In the genomic region with DNA sequence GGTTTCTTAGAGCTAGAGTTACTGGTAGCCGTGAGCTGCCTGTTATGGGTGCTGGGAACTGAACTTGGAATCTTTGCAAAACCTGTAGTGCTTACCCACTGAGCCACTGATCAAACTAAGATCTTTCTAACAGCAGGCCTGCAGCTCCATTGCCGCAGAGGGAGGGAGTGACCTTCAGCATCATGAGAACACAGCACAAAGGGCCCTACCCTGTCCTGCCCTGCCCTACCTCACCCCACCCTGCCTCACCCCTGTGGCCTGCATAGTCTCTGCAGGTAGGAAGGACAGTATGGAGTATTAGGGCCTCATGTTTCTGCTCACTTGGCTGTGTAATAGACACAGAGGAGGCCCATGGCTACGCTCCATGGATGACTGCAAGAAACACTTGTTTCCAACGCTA, we compare ENCODE assay signal across 29 mouse cellular contexts. TPM values are rescaled to one million over a fixed set of nuclear protein-coding genes. Genes with fewer than 3 reads are reported as not detected.
DNase-seq lines count a peak whose midpoint lies in the region; ATAC-seq lines count a peak whose summit lies in the region.
"Had no signal": no experiment of that assay in that cellular context is flagged by ENCODE, and none has a peak within 500 bp of the region (broad histone marks: within the 10 kb centered on the region; RNA-seq: fewer than 3 reads in every experiment).

No protein-coding gene starts in this region.

- 96% methylated on average over 4 of the region's 4 CpGs for WGBS in macrophage (ENCODE audit: missing documents)

- H3K27ac ChIP-seq in macrophage, result 0 out of 2 replicates have a peak overlapping the region, but pooled peaks have one; percentile 8
- H3K27ac ChIP-seq: embryonic facial prominence, embryonic 12.5 days; heart, adult 2 months; hindbrain, embryonic 12.5 days; neural tube, embryonic 15.5 days had no signal

- ATAC-seq in megakaryocyte, adult 5-6 weeks (ENCODE audit: poor library complexity, severe bottlenecking), result no peak
- ATAC-seq: activated CD4-positive, CD25-positive, alpha-beta regulatory T cell, adult 4 months; forebrain, embryonic 14.5 days; inflammation-experienced regulatory T-cells, adult 6 months; midbrain, embryonic 16.5 days had no signal

- H3K4me1 ChIP-seq in megakaryocyte, embryonic 14.5 days, result peaks cover 16% of the 10 kb centered on the region
- H3K4me1 ChIP-seq: embryonic facial prominence, embryonic 12.5 days had no signal

- no peaks in the 10 kb centered on the region for H3K9me3 ChIP-seq in megakaryocyte, embryonic 14.5 days
- H3K9me3 ChIP-seq: embryonic facial prominence, embryonic 12.5 days; hindbrain, embryonic 12.5 days; neural tube, embryonic 15.5 days had no signal

- no peaks in the 10 kb centered on the region for H3K79me2 ChIP-seq in macrophage (ENCODE audit: inconsistent target)

- H3K36me3 ChIP-seq in megakaryocyte, embryonic 14.5 days (replicated peaks; ENCODE audit: low read length), result no peaks in the 10 kb centered on the region
- no peaks in the 10 kb centered on the region for H3K36me3 ChIP-seq in macrophage (ENCODE audit: inconsistent target)
- H3K36me3 ChIP-seq: embryonic facial prominence, embryonic 12.5 days; hindbrain, embryonic 12.5 days; neural tube, embryonic 15.5 days had no signal

- DNase-seq in heart, adult 11 months, result peak; percentile 51
- DNase-seq in heart, adult 18-20 months, result no peak
- DNase-seq in cerebellum, postnatal 4 days (ENCODE audit: low spot score in 2 of 2), result no peak
- no peak for DNase-seq in c-Kit-positive CD71-positive TER-119-positive erythroid progenitor cells, embryonic 14.5 days (ENCODE audit: low spot score)
- DNase-seq in layer of hippocampus, adult 18-20 months (ENCODE audit: low spot score in 2 of 2), result no peak
- DNase-seq: adrenal gland, postnatal 36 days; cerebellum, adult 8-10 months; gastrocnemius, postnatal 10 days; heart, adult 2 months; lung, adult 18-20 months; lung, postnatal 14 days; right cerebral cortex, postnatal 14 days; thymus, postnatal 4 days had no signal

- peaks cover 40% of the 10 kb centered on the region for H3K27me3 ChIP-seq in megakaryocyte, embryonic 14.5 days (replicated peaks)
- H3K27me3 ChIP-seq: CH12.LX; embryonic facial prominence, embryonic 12.5 days; hindbrain, embryonic 12.5 days; neural tube, embryonic 15.5 days had no signal

- H3K4me3 ChIP-seq in megakaryocyte, embryonic 14.5 days (replicated peaks), result peak overlapping the region; percentile 53
- no peak overlapping the region for H3K4me3 ChIP-seq in macrophage (ENCODE audit: inconsistent target)
- H3K4me3 ChIP-seq: embryonic facial prominence, embryonic 12.5 days; erythroblast, embryonic 14.5 days; heart, adult 2 months; hindbrain, embryonic 12.5 days; neural tube, embryonic 15.5 days had no signal

RNA-seq across cellular contexts. Expression of a gene that starts 27.1 kb away (rescaled TPM):
- total RNA-seq in heart, adult 18-20 months (2021), result 1 to 10 TPM; 1.7 to 1.9 TPM
- polyA plus RNA-seq in megakaryocyte, embryonic 14.5 days (2012; ENCODE audit: insufficient read depth, low replicate concordance), result 0.49 TPM in 1 of 2 replicates, not detected in the other
- total RNA-seq in megakaryocyte, adult 5-6 weeks (2015), result 94.0 and 94.4 TPM in 2 replicates
- 44.4 and 60.0 TPM in 2 replicates for total RNA-seq in megakaryocyte, adult 5-6 weeks (2017)
- 100 to 1,000 TPM in 10 of 26 experiments, 10 to 100 TPM in 11, 1 to 10 TPM in 5; 5.6 to 262 (median 81.4) TPM for total RNA-seq in macrophage (2018; cell fraction: chromatin; rRNA removed)
- 100 to 1,000 TPM in 8 of 26 experiments, 10 to 100 TPM in 18; 34.4 to 131 (median 62.0) TPM for total RNA-seq in macrophage (2018; cell fraction: cytosol; rRNA removed)
- 100 to 1,000 TPM in 6 of 26 experiments, 10 to 100 TPM in 19, 1 to 10 TPM in 1; 9.0 to 177 (median 62.5) TPM for total RNA-seq in macrophage (2018; cell fraction: nucleus; rRNA removed)
- polyA plus RNA-seq in macrophage (2018), result 57.7 to 102 TPM (median 78.1 TPM) in 3 replicates
- under 1 TPM; 0.32 to 0.36 TPM for total RNA-seq in layer of hippocampus, adult 18-20 months (2021)

RNA-seq across cellular contexts. Expression of a gene that starts 45.5 kb away (rescaled TPM):
- not detected for total RNA-seq in heart, adult 18-20 months (2021)
- not detected in 2 replicates for polyA plus RNA-seq in megakaryocyte, embryonic 14.5 days (2012; ENCODE audit: insufficient read depth, low replicate concordance)
- not detected in 2 replicates for total RNA-seq in megakaryocyte, adult 5-6 weeks (2015)
- not detected in 2 replicates for total RNA-seq in megakaryocyte, adult 5-6 weeks (2017)
- under 1 TPM in 1 of 26 experiments, not detected in 25; 0.29 TPM for total RNA-seq in macrophage (2018; cell fraction: chromatin; rRNA removed)
- not detected for total RNA-seq in macrophage (2018; cell fraction: cytosol; rRNA removed)
- not detected for total RNA-seq in macrophage (2018; cell fraction: nucleus; rRNA removed)
- not detected in 3 replicates for polyA plus RNA-seq in macrophage (2018)
- total RNA-seq in layer of hippocampus, adult 18-20 months (2021), result under 1 TPM in 1 of 2 experiments, not detected in 1; 0.10 TPM
- total RNA-seq: adrenal gland, postnatal 36 days; CH12.LX had no signal
- polyA plus RNA-seq: activated CD4-positive, CD25-positive, alpha-beta regulatory T cell, adult 4 months; erythroblast, embryonic 14.5 days; forebrain, embryonic 14.5 days; heart, adult 2 months; hindbrain, embryonic 12.5 days; inflammation-experienced regulatory T-cells, adult 6 months; large intestine, adult 2 months; limb, embryonic 11.5 days; liver, embryonic 11.5 days; midbrain, embryonic 16.5 days; spleen, adult 2 months had no signal

RNA-seq across cellular contexts. Expression of a gene that starts 56.4 kb away (rescaled TPM):
- total RNA-seq in heart, adult 18-20 months (2021), result 10 to 100 TPM; 14.7 to 15.5 TPM
- 9.3 TPM in 1 of 2 replicates, not detected in the other for polyA plus RNA-seq in megakaryocyte, embryonic 14.5 days (2012; ENCODE audit: insufficient read depth, low replicate concordance)
- 54.8 and 58.1 TPM in 2 replicates for total RNA-seq in megakaryocyte, adult 5-6 weeks (2015)
- 91.4 and 91.8 TPM in 2 replicates for total RNA-seq in megakaryocyte, adult 5-6 weeks (2017)
- 10 to 100 TPM in 22 of 26 experiments, 1 to 10 TPM in 4; 7.9 to 59.0 (median 31.1) TPM for total RNA-seq in macrophage (2018; cell fraction: chromatin; rRNA removed)
- total RNA-seq in macrophage (2018; cell fraction: cytosol; rRNA removed), result 10 to 100 TPM; 32.4 to 70.7 (median 52.5) TPM
- total RNA-seq in macrophage (2018; cell fraction: nucleus; rRNA removed), result 10 to 100 TPM; 13.6 to 78.5 (median 42.9) TPM
- 40.0 to 44.3 TPM (median 42.0 TPM) in 3 replicates for polyA plus RNA-seq in macrophage (2018)
- total RNA-seq in layer of hippocampus, adult 18-20 months (2021), result 10 to 100 TPM; 21.9 to 22.1 TPM

Comparison
In these comparisons a context has a peak if more than half of its experiments do, and no peak if none do; other contexts are left out.
1. RNA of a gene that starts 27.1 kb away (total RNA-seq): 44.4 to 94.4 TPM in megakaryocyte, adult 5-6 weeks; 1.7 to 1.9 TPM in heart, adult 18-20 months and 0.32 to 0.36 TPM in layer of hippocampus, adult 18-20 months; every median in the first group is over 10 times any median in the second.